ENCODE assay signal across 15 mouse cellular contexts in the genomic region with DNA sequence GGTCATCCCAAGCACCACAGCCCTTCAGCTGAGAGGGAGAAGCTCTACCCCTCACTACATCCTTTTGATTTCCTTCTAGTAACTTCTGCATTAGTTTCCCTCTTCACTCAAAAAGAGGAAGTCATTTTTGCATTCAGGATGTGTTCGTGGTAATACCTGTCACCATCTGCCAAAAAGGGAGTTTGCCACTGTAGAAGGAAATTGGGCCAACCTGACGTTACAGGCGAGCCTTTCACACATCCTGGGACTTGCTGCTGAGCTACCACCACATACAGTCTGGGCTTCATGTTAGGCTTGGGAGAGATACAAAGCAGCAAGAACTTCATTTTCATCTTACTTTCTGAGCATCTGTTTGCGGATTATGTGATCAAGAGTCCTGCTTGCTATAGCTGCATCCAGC. TPM values are rescaled to one million over a fixed set of nuclear protein-coding genes. Genes with fewer than 3 reads are reported as not detected.
DNase-seq lines count a peak whose midpoint lies in the region; ATAC-seq and TF ChIP-seq lines count a peak whose summit lies in the region.
"Had no signal": no experiment of that assay in that cellular context is flagged by ENCODE, and none has a peak within 500 bp of the region (broad histone marks: within the 10 kb centered on the region; RNA-seq: fewer than 3 reads in every experiment).

No protein-coding gene starts in this region.

- no peak for TF ChIP-seq POLR2A in bone marrow, adult 2 months (IDR thresholded peaks at IDR 0.05; ENCODE audit: borderline replicate concordance, control insufficient read depth, low read depth, low read length)

- H3K4me3 ChIP-seq in bone marrow, adult 2 months (replicated peaks; ENCODE audit: control insufficient read depth, low read depth, low read length), result peak overlapping the region; percentile 24
- H3K4me3 ChIP-seq: embryonic facial prominence, embryonic 12.5 days; left cerebral cortex, adult 2 months; midbrain, embryonic 13.5 days had no signal

- no peak for TF ChIP-seq CTCF in bone marrow, adult 2 months (IDR thresholded peaks at IDR 0.05; ENCODE audit: control insufficient read depth, insufficient read depth, low read length)

- DNase-seq in spleen, postnatal 36 days (ENCODE audit: low spot score in 2 of 2), result peak; percentile 59
- DNase-seq in spleen, postnatal 4 days (ENCODE audit: low spot score in 2 of 2), result no peak
- DNase-seq in naive thymus-derived CD4-positive, alpha-beta T cell, adult 2 months (ENCODE audit: low read depth), result peak; percentile 55
- no peak for DNase-seq in right cerebral cortex, adult 2 months (ENCODE audit: low spot score in 2 of 2)
- no peak for DNase-seq in Muller cell, postnatal 12 days (ENCODE audit: inconsistent ontology term)
- DNase-seq: adrenal gland, postnatal 14 days; cerebellum, postnatal 36 days; gastrocnemius, postnatal 36 days; heart, postnatal 36 days; lung, postnatal 4 days had no signal

- peak; percentile 76 for ATAC-seq in CD4-positive, CD25-positive, alpha-beta regulatory T cell, adult 4 months
- ATAC-seq: midbrain, embryonic 13.5 days had no signal

- 10% methylated on average over 4 of the region's 4 CpGs for WGBS in bone marrow, adult 2 months

- peak overlapping the region; percentile 24; the same call in 1 of the 2 replicates for H3K27ac ChIP-seq in bone marrow, adult 2 months (ENCODE audit: control insufficient read depth, insufficient read depth, low read depth, low read length, poor library complexity)
- H3K27ac ChIP-seq: embryonic facial prominence, embryonic 12.5 days; left cerebral cortex, adult 2 months; midbrain, embryonic 13.5 days had no signal

- H3K4me1 ChIP-seq in bone marrow, adult 2 months (ENCODE audit: control insufficient read depth, insufficient read depth, low read length), result peaks cover 8% of the 10 kb centered on the region

RNA-seq across cellular contexts. Expression of a gene that starts 6.2 kb away (rescaled TPM):
- polyA plus RNA-seq in CD4-positive, CD25-positive, alpha-beta regulatory T cell, adult 4 months (2017; shearing (Covaris generic)), result 10 to 100 TPM in 1 of 2 experiments, 1 to 10 TPM in 1; 7.3 to 12.9 TPM
- 6.6 and 17.7 TPM in 2 replicates for polyA plus RNA-seq in bone marrow, adult 2 months (2011; ENCODE audit: insufficient read depth, insufficient read length, low replicate concordance, missing spikeins)

RNA-seq across cellular contexts. Expression of a gene that starts 6.3 kb away (rescaled TPM):
- polyA plus RNA-seq in CD4-positive, CD25-positive, alpha-beta regulatory T cell, adult 4 months (2017; shearing (Covaris generic)), result 10 to 100 TPM; 24.6 to 32.4 TPM
- 25.6 and 32.8 TPM in 2 replicates for polyA plus RNA-seq in bone marrow, adult 2 months (2011; ENCODE audit: insufficient read depth, insufficient read length, low replicate concordance, missing spikeins)

RNA-seq across cellular contexts. Expression of a gene that starts 24.2 kb away (rescaled TPM):
- 10 to 100 TPM; 72.1 to 72.7 TPM for polyA plus RNA-seq in CD4-positive, CD25-positive, alpha-beta regulatory T cell, adult 4 months (2017; shearing (Covaris generic))
- polyA plus RNA-seq in bone marrow, adult 2 months (2011; ENCODE audit: insufficient read depth, insufficient read length, low replicate concordance, missing spikeins), result 23.6 and 42.5 TPM in 2 replicates

RNA-seq across cellular contexts. Expression of a gene that starts 24.3 kb away (rescaled TPM):
- polyA plus RNA-seq in CD4-positive, CD25-positive, alpha-beta regulatory T cell, adult 4 months (2017; shearing (Covaris generic)), result 10 to 100 TPM; 30.3 to 40.8 TPM
- polyA plus RNA-seq in bone marrow, adult 2 months (2011; ENCODE audit: insufficient read depth, insufficient read length, low replicate concordance, missing spikeins), result 5.5 and 12.0 TPM in 2 replicates

Comparison
In these comparisons a context has a peak if more than half of its experiments do, and no peak if none do; other contexts are left out.
1. DNase-seq: peak in spleen, postnatal 36 days (2 of 2) and naive thymus-derived CD4-positive, alpha-beta T cell, adult 2 months (single experiment); none in spleen, postnatal 4 days (0 of 2), right cerebral cortex, adult 2 months (0 of 2) and Muller cell, postnatal 12 days (single experiment).